Mouse (Mus musculus) ES-Bruce4 (cell line): ENCODE results near the gene Klb.

Source experiments
- CTCF ChIP-seq: IDR thresholded peaks from one replicate; pipeline ENCODE4 v1.8.1; 2011; ENCODE audit warnings: low read depth, low read length
- EP300 ChIP-seq: IDR thresholded peaks from 2 replicates; pipeline ENCODE4 v1.6.1; 2011; ENCODE audit warnings: low read depth, low read length; ENCODE audit not compliant: insufficient read depth
- POLR2A ChIP-seq: IDR thresholded peaks from one replicate; pipeline ENCODE4 v1.8.1; 2011; ENCODE audit warnings: low read length; ENCODE audit not compliant: insufficient read depth

DNA sequence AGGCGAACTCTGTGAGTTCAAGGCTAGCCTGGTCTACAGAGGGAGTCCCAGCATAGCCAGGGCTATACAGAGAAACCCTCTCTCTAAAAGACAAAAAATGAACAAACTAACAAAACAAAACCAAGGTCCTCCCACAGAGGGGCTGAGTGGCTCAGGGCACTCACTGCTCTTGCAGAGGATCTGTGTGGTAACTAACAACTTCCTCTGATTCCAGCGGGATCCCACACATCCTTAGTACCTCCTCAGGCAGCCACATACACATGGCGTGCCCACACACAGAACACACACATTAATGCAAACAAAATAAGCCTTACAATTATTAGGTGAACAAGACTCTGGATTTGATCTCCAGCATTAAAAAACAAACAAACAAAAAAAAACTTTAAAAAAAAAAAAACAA lies 9.7 kb downstream of the Klb start:
- TF ChIP-seq CTCF (no peak), EP300 (no peak), POLR2A (no peak)
